Comparison of ENCODE assay signal across 8 mouse cellular contexts in the genomic region with DNA sequence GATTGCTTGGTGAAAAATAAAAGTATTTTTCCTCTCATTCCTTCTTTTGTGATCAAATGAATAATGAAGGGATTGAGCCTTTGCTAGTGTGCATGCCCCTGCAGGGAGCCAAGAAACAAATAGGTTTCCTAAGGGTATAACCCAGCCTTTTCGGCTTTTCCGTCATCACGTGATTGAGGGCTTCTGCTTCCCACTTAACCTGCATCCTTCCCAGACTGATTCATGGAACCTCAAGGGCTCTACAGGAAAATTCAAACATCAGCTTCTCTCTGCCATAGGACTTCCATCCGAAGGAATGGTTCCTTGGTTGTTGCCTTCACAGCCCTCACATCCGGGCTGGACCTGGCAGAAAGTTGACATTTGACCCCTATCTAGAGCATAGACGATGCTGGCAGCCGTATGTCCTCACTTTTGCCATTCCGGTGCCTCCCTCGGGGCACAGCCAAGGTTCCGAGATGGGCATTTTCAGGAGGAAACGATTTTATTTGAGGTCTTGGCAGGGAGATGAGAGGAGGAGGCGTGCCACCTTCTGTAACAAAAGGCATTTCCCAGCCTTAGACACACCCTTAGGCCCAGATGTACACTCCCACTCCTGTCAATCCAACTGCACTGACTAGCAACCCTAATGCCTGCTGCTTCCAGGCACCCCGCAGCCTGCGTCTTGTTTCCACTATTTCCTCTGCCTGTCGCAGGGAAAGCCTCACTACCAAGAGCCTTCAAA.
A peak's percentile ranks its signal among the peaks of the same experiment; 100 is the strongest.
DNase-seq lines count a peak whose midpoint lies in the region; ATAC-seq lines count a peak whose summit lies in the region.

No protein-coding gene starts in this region.

- no peak overlapping the region for H3K4me3 ChIP-seq in heart, embryonic 14.5 days (ENCODE audit: control insufficient read depth in 1 of 2, insufficient read depth in 1 of 2, low read depth in 1 of 2, low read length in 2 of 2)
- peak overlapping the region; percentile 31 for H3K4me3 ChIP-seq in midbrain, embryonic 10.5 days
- H3K4me3 ChIP-seq in stomach, embryonic 15.5 days (replicated peaks), result no peak overlapping the region

- WGBS in heart, embryonic 14.5 days, result 44% methylated on average over 15 of the region's 15 CpGs
- 33% methylated on average over 15 of the region's 15 CpGs for WGBS in midbrain, embryonic 10.5 days
- 31% methylated on average over 15 of the region's 15 CpGs for WGBS in stomach, embryonic 15.5 days

- no peak overlapping the region for H3K9ac ChIP-seq in heart, embryonic 14.5 days (ENCODE audit: low read length)
- no peak overlapping the region for H3K9ac ChIP-seq in stomach, embryonic 15.5 days

- no peaks in the 10 kb centered on the region for H3K27me3 ChIP-seq in heart, embryonic 14.5 days (ENCODE audit: control insufficient read depth, insufficient read depth, low read length)
- no peaks in the 10 kb centered on the region for H3K27me3 ChIP-seq in midbrain, embryonic 10.5 days (ENCODE audit: low read depth, poor library complexity, severe bottlenecking)
- H3K27me3 ChIP-seq in stomach, embryonic 15.5 days (replicated peaks), result no peaks in the 10 kb centered on the region

- no peak for ATAC-seq in heart, embryonic 14.5 days (ENCODE audit: insufficient number of reproducible peaks, insufficient read depth, low FRiP score, low read depth)
- peak; percentile 84 for ATAC-seq in stomach, embryonic 15.5 days (ENCODE audit: insufficient read depth, low FRiP score, low read depth)

- H3K4me1 ChIP-seq in heart, embryonic 14.5 days (ENCODE audit: control insufficient read depth in 2 of 2, insufficient read depth in 2 of 2, low read length in 2 of 2), result peaks cover 3 to 10% of the 10 kb centered on the region in 2 experiments; a peak in 3 of 4 replicates
- H3K4me1 ChIP-seq in midbrain, embryonic 10.5 days, result peaks cover 17% of the 10 kb centered on the region
- H3K4me1 ChIP-seq in stomach, embryonic 15.5 days, result peaks cover 9% of the 10 kb centered on the region

- no peaks in the 10 kb centered on the region for H3K36me3 ChIP-seq in heart, embryonic 14.5 days (ENCODE audit: control insufficient read depth, insufficient read depth, low read length)
- no peaks in the 10 kb centered on the region for H3K36me3 ChIP-seq in midbrain, embryonic 10.5 days
- H3K36me3 ChIP-seq in stomach, embryonic 15.5 days, result no peaks in the 10 kb centered on the region

- no peak overlapping the region for H3K27ac ChIP-seq in heart, embryonic 14.5 days (replicated peaks in 1 of 2; ENCODE audit: control insufficient read depth in 1 of 2, insufficient read depth in 1 of 2, low read depth in 2 of 2, low read length in 2 of 2)
- H3K27ac ChIP-seq in midbrain, embryonic 10.5 days (replicated peaks), result peak overlapping the region; percentile 52; the same call in 1 of the 2 replicates
- H3K27ac ChIP-seq in stomach, embryonic 15.5 days, result peak overlapping the region; percentile 68

- H3K4me2 ChIP-seq in heart, embryonic 14.5 days (ENCODE audit: low read length), result peak overlapping the region; percentile 44
- peak overlapping the region; percentile 41 for H3K4me2 ChIP-seq in stomach, embryonic 15.5 days

- H3K9me3 ChIP-seq in heart, embryonic 14.5 days (ENCODE audit: control insufficient read depth, low read length), result no peaks in the 10 kb centered on the region
- no peaks in the 10 kb centered on the region for H3K9me3 ChIP-seq in midbrain, embryonic 10.5 days (replicated peaks)
- no peaks in the 10 kb centered on the region for H3K9me3 ChIP-seq in stomach, embryonic 15.5 days

- peak; percentile 28 for DNase-seq in urinary bladder, postnatal 14 days (ENCODE audit: low spot score)
- no peak for DNase-seq in urinary bladder, postnatal 25 days (ENCODE audit: low spot score)
- DNase-seq in left cerebral cortex, adult 18-20 months (ENCODE audit: low spot score in 2 of 2), result peak; percentile 8 to 41
- peak; percentile 32 for DNase-seq in midbrain, embryonic 10.5 days (ENCODE audit: low spot score)
- no peak for DNase-seq in adipocyte (ENCODE audit: low spot score)
- DNase-seq in natural killer cell, adult 2 months (ENCODE audit: low spot score in 2 of 2), result no peak

Comparison
In these comparisons a context has a peak if more than half of its experiments do, and no peak if none do; other contexts are left out.
1. DNase-seq: peak in urinary bladder, postnatal 14 days (single experiment), left cerebral cortex, adult 18-20 months (2 of 2) and midbrain, embryonic 10.5 days (single experiment); none in urinary bladder, postnatal 25 days (single experiment), adipocyte (single experiment) and natural killer cell, adult 2 months (0 of 2).
2. H3K27ac ChIP-seq: peak in midbrain, embryonic 10.5 days (single experiment) and stomach, embryonic 15.5 days (single experiment); none in heart, embryonic 14.5 days (0 of 2).